Mouse (Mus musculus) lung, postnatal 10 days (tissue): ENCODE measurements around the gene Slc2a3.
A peak's percentile ranks its signal among the peaks of the same experiment; 100 is the strongest.
"Not testable (repeated sequence)": the region's sequence is repeated elsewhere in the genome, so short reads cannot be mapped to it uniquely, and the experiment has no call there.

Experiments used
- DNase-seq: peaks from one replicate; pipeline ENCODE4 v3.0.0; 2021

Gene Slc2a3

DNA sequence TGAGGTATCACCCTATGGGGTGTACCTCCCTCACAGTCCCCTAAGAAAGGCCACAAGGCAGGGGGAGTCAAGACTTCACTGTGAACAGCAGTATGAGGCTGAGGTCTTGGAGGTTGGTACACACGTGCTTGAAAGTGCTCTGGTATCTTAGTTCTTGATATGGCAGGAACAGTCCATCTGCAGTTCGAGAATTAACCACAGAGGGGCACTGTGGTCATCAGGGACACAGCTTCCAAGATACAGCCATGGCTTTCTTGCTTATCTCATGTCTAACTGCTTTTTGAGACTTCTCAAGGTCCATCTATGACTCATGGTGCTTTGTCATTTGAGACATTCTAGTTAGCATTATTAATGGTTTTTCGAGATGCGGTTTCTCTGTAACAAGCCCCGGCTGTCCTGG, 3.0 kb upstream of the Slc2a3 start:
- DNase-seq: peak; percentile 85

GRCm38 (mm10) chr6:122801801-122802514, 518 bp upstream of the Slc2a3 start:
- DNase-seq: no peak

GRCm38 (mm10) chr6:122800640-122801300, 670 bp downstream of the Slc2a3 start:
- no peak for DNase-seq

- DNase-seq: no peak
Observed at GRCm38 (mm10) chr6:122795254-122795935, 6.0 kb downstream of the Slc2a3 start.

DNA sequence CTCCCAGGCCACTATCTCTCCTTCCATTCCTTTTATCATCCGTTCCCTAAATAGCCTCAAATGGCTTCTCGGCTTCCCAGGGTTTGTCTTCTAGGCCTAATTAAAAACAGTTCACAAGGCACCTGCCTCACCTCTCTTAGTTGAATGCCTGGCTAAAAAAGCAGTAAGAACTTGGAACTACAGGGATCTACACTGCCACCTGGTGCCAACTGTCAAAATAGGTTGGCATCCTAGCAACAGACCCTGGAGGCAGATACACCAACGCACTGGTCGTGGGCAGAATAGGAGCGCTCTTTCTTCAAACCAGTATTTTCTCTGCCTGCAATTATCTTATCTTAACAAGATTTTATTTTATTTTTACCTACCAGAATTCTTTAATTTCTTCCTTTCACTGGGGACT, 15.2 kb downstream of the Slc2a3 start:
- peak; percentile 69 for DNase-seq

GRCm38 (mm10) chr6:122784866-122785265, 16.6 kb downstream of the Slc2a3 start:
- no peak for DNase-seq

- DNase-seq: peak; percentile 35
Observed at GRCm38 (mm10) chr6:122782164-122782563, 19.3 kb downstream of the Slc2a3 start.

DNA sequence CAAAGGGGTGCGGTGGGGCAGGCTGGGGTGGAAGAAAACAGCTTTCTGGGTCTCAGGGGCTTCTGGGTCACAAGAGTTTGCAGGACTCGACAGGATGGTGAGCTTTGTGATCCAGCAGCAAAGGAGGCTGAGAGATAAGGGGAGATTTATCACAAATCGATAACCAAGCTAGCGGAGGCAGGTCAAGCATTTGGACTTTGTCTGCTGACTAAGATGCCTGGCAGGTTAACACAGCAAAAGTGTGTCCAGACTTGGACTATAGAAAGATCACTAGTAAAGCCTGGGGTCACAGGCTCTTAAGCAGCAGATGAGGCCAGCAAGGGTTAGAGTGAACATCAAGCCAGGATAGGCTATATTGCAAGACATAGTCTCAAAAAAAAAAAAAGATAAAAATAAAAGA, 20.3 kb downstream of the Slc2a3 start:
- no peak for DNase-seq

GRCm38 (mm10) chr6:122779916-122780315, 21.5 kb downstream of the Slc2a3 start:
- no peak for DNase-seq

GRCm38 (mm10) chr6:122776040-122776439, 25.4 kb downstream of the Slc2a3 start:
- DNase-seq: no peak

- DNase-seq: no peak
Observed at GRCm38 (mm10) chr6:122774345-122774744, 27.1 kb downstream of the Slc2a3 start.

- DNase-seq: no peak
Observed at GRCm38 (mm10) chr6:122772701-122773100, 28.7 kb downstream of the Slc2a3 start.

GRCm38 (mm10) chr6:122770760-122771315, 30.6 kb downstream of the Slc2a3 start:
- DNase-seq: no peak

DNA sequence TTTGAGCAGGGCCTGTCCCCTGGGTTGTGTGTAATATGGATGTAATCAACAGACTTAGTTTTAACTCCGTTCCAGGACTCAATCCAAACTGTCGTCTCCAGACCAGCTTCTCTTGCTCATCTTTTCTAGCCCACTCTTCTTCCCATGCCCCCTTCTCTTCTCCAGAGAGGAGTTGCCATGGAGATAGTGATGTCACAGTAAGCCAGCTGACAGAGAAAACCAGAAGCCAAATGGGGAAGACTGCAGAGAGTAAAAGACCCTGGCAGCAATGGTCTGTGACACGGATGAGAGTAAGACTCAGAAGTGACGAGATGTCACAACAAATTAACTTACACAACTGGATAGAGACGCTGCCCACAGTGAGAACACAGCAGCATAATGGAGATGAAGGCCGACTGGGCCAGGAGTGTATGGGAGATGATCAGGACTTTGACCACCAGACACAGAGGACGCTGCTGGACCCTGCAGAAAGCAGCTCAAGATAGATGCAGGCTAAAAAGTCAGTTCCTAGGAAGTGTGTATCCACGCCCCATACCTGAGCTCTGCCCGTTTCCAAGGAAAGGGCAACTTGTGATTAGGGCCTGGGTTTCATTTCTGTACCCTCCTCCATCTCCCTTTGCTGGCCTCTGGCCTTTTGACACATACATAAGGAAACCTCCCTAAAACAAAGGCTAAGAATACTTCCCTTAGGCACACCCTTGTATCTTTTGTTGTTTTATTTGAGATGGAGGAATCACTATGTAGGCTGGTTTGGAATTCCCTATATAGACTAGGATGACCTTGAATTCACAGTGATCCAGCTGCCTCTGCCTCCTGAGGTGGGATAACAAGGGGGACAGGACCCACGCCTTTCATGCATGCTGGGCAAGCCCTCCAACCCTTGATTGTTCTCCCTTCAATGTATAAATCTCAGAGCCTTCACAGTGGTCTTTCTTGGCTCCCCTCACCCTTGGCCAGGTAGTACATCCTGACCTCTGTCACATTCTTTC, 31.4 kb downstream of the Slc2a3 start:
- no peak for DNase-seq

DNA sequence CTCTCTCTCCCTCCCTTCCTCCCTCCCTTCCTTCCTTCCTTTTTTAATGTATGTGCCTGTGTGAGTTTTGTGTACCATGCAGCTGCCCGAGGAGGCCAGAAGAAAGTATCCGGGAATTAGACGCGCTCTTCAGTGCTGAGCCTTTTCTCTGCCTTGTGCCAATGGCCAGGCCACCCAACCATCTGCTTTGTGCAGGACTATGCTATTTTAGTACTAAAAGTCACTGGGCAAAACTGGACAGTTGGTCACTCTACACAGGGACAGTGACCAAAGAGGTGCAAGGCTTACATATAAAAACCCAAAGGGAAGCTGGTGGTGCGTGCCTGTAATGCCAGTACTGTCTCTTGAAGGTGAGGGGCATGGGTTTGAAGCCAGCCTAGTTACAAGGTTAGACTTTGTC, 33.2 kb downstream of the Slc2a3 start:
- no peak for DNase-seq

DNA sequence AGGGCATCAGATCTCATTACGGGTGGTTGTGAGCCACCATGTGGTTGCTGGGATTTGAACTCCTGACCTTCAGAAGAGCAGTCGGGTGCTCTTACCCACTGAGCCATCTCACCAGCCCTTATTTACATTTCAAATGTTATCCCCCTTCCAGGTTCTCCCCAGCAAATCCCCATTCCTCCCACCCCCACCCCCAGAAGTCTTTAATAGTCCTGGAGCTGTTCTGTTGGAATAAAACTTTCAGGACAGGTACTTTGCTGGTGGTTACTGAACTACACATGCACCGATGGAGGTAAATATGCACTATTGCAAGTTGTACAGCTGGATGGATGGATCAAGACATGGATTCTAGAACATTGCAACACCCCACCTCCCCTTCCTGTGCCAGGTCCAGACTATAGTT, 34.4 kb downstream of the Slc2a3 start:
- not testable (repeated sequence) for DNase-seq

- DNase-seq: no peak
Observed at GRCm38 (mm10) chr6:122766145-122766968, 35.1 kb downstream of the Slc2a3 start.

- no peak for DNase-seq
Observed at GRCm38 (mm10) chr6:122765298-122765956, 36.0 kb downstream of the Slc2a3 start.

DNA sequence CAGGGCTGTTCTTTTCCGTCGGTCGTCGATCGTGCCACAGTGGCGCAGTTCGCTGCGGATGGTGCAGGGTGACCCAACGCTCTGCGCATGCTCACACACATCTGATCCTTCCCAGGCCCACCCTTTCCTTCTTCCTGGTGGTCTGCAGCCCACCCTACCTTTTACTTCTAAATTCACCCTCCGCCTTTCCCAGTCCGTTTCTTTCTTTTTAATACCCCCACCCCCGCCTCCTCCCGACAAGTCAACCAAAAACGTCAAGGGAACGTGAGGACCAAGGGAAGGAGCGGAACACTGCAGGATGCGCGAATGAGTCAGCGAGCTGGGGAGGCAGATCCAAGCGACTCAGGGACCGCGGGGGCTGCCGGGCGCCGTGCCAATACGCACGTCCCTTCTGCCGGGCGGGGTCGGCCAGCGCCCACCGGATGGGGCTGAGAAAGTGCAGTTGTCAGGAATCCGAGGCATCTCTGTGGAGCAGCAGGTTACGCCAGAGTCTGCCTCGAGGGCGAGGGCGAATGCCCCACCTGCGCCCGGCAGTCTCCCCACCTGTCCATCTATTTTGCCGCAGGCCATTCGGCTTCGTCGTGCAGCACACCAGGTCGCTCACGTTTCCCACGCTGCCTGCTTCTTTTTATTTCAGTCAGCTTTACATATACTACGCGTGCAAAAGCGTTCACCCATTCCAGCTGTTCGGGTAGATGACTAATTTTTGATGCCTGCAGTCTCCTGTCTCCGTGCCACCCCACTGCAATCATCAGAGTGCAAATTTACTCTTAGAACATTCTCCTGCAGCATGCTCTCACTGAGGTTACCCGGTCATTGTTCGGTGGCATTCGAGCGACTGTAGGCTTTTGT, 36.8 kb downstream of the Slc2a3 start:
- DNase-seq: no peak
